ENCODE assay signal across 9 mouse cellular contexts in the genomic region with DNA sequence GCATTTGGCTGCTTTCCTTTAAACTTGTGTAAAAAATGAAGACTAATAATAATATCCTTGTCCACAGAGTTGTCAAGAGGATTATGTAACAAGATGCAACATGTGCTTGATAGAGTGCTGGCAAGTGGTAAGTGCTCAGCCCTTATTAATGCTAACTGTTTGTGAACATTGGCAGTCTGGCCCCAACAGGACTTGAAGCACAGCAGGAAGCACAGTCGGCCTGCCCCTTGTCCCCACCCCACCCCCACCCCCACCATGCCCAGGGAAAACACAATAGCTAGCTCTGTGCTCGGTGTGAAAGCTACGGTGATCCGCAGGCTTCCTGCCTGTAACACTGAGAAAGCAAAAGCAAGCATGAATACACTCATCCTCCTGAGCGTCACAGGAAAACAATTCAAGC. TPM values are rescaled to one million over a fixed set of nuclear protein-coding genes. Genes with fewer than 3 reads are reported as not detected.
DNase-seq lines count a peak whose midpoint lies in the region; ATAC-seq lines count a peak whose summit lies in the region.
"Had no signal": no experiment of that assay in that cellular context is flagged by ENCODE, and none has a peak within 500 bp of the region (broad histone marks: within the 10 kb centered on the region; RNA-seq: fewer than 3 reads in every experiment).

No protein-coding gene starts in this region.

- no peaks in the 10 kb centered on the region for H3K4me1 ChIP-seq in forebrain, embryonic 16.5 days (replicated peaks; ENCODE audit: control insufficient read depth, insufficient read depth, low read length)
- H3K4me1 ChIP-seq in kidney, embryonic 16.5 days (ENCODE audit: insufficient read depth, low read length): no peaks in the 10 kb centered on the region
- H3K4me1 ChIP-seq: liver, embryonic 13.5 days had no signal

- H3K4me3 ChIP-seq in forebrain, embryonic 16.5 days (replicated peaks; ENCODE audit: low read length): no peak overlapping the region
- H3K4me3 ChIP-seq in kidney, embryonic 16.5 days (ENCODE audit: low read length): no peak overlapping the region
- H3K4me3 ChIP-seq: liver, embryonic 13.5 days had no signal

- H3K9ac ChIP-seq in forebrain, embryonic 16.5 days (replicated peaks; ENCODE audit: low read depth, low read length): no peak overlapping the region
- no peak overlapping the region for H3K9ac ChIP-seq in kidney, embryonic 16.5 days (replicated peaks; ENCODE audit: low read length)
- H3K9ac ChIP-seq: liver, embryonic 13.5 days had no signal

- no peaks in the 10 kb centered on the region for H3K36me3 ChIP-seq in forebrain, embryonic 16.5 days (ENCODE audit: control insufficient read depth, insufficient read depth)
- no peaks in the 10 kb centered on the region for H3K36me3 ChIP-seq in kidney, embryonic 16.5 days (ENCODE audit: insufficient read depth, low read length)
- H3K36me3 ChIP-seq: liver, embryonic 13.5 days had no signal

- ATAC-seq in forebrain, embryonic 16.5 days: peak; percentile 47
- ATAC-seq in kidney, embryonic 16.5 days (ENCODE audit: low FRiP score, low TSS enrichment): no peak

- 10% methylated on average over 5 of the region's 5 CpGs for WGBS in forebrain, embryonic 16.5 days
- 20% methylated on average over 5 of the region's 5 CpGs for WGBS in kidney, embryonic 16.5 days

- DNase-seq in CD4-positive helper T cell, adult 2 months (ENCODE audit: low read depth, low spot score): peak; percentile 8
- peak; percentile 43 for DNase-seq in Muller cell, postnatal 12 days (ENCODE audit: inconsistent ontology term)
- peak; percentile 22 for DNase-seq in lung, postnatal 10 days
- DNase-seq in kidney, postnatal 14 days: no peak
- no peak for DNase-seq in spleen, postnatal 10 days (ENCODE audit: low spot score in 2 of 2)
- DNase-seq: kidney, postnatal 10 days; liver, embryonic 13.5 days had no signal

- no peak overlapping the region for H3K27ac ChIP-seq in forebrain, embryonic 16.5 days (ENCODE audit: low read length)
- H3K27ac ChIP-seq in kidney, embryonic 16.5 days (ENCODE audit: low read length): no peak overlapping the region
- H3K27ac ChIP-seq: liver, embryonic 13.5 days had no signal

- no peaks in the 10 kb centered on the region for H3K9me3 ChIP-seq in forebrain, embryonic 16.5 days (ENCODE audit: control insufficient read depth, low read length)
- no peaks in the 10 kb centered on the region for H3K9me3 ChIP-seq in kidney, embryonic 16.5 days (ENCODE audit: low read length)
- H3K9me3 ChIP-seq: liver, embryonic 13.5 days had no signal

- H3K27me3 ChIP-seq in forebrain, embryonic 16.5 days (replicated peaks; ENCODE audit: control insufficient read depth, insufficient read depth, low read length): no peaks in the 10 kb centered on the region
- peaks cover 16% of the 10 kb centered on the region for H3K27me3 ChIP-seq in kidney, embryonic 16.5 days (ENCODE audit: insufficient read depth, low read length)
- H3K27me3 ChIP-seq: liver, embryonic 13.5 days had no signal

- no peak overlapping the region; the same call in 1 of the 2 replicates for H3K4me2 ChIP-seq in forebrain, embryonic 16.5 days (ENCODE audit: low read length)
- no peak overlapping the region for H3K4me2 ChIP-seq in kidney, embryonic 16.5 days (replicated peaks; ENCODE audit: low read depth, low read length)
- H3K4me2 ChIP-seq: liver, embryonic 13.5 days had no signal

RNA-seq across cellular contexts. Expression of a gene that starts 12.3 kb away (rescaled TPM):
- polyA plus RNA-seq in forebrain, embryonic 16.5 days (2015; fragmentation: Nextera tagmentation; extraction: Ambion mirVana): 0.38 and 0.43 TPM in 2 replicates
- 0.94 and 1.00 TPM in 2 replicates for polyA plus RNA-seq in kidney, embryonic 16.5 days (2015; fragmentation: Nextera tagmentation; extraction: Ambion mirVana)

RNA-seq across cellular contexts. Expression of a gene that starts 23.5 kb away (rescaled TPM):
- polyA plus RNA-seq in forebrain, embryonic 16.5 days (2015; fragmentation: Nextera tagmentation; extraction: Ambion mirVana): 3.1 and 3.8 TPM in 2 replicates
- 9.4 and 10.7 TPM in 2 replicates for polyA plus RNA-seq in kidney, embryonic 16.5 days (2015; fragmentation: Nextera tagmentation; extraction: Ambion mirVana)

Comparison
In these comparisons a context has a peak if more than half of its experiments do, and no peak if none do; other contexts are left out.
1. DNase-seq: peak in CD4-positive helper T cell, adult 2 months (single experiment), Muller cell, postnatal 12 days (single experiment) and lung, postnatal 10 days (single experiment); none in kidney, postnatal 14 days (single experiment) and spleen, postnatal 10 days (0 of 2).